Mouse (Mus musculus) ES-E14 (cell line): ENCODE measurements around the gene Ddx43. TPM values are rescaled to one million over a fixed set of nuclear protein-coding genes. Genes with fewer than 3 reads are reported as not detected.

Source experiments
- DNase-seq: peaks from one replicate; pipeline ENCODE4 v3.0.0-alpha.2; 2013; ENCODE audit warnings: low read depth, low spot score
- H3K27ac ChIP-seq: 2 replicates; pipeline ENCODE4 v1.5.1; 2012; ENCODE audit warnings: low read depth, mild to moderate bottlenecking, low read length, moderate library complexity, mixed read lengths; ENCODE audit not compliant: poor library complexity, insufficient read depth, severe bottlenecking
- H3K36me3 ChIP-seq: 2 replicates; pipeline ENCODE4 v1.6.1; 2012; ENCODE audit warnings: mild to moderate bottlenecking, low read length, moderate library complexity, mixed read lengths; ENCODE audit not compliant: control insufficient read depth, poor library complexity, insufficient read depth, severe bottlenecking
- H3K4me1 ChIP-seq, 2 experiments: fragments of 150-350 bp in 1 of 2; sonication (generic) in 1 of 2; 2 replicates each; pipeline ENCODE4 v1.6.1; 2012; ENCODE audit warnings: low read length in 2 of 2, mild to moderate bottlenecking in 1 of 2, mixed read lengths in 1 of 2; ENCODE audit not compliant: control insufficient read depth in 2 of 2, insufficient read depth in 2 of 2, poor library complexity in 1 of 2
- H3K4me3 ChIP-seq, 2 experiments: fragments of 150-350 bp in 1 of 2; sonication (generic) in 1 of 2; 2 replicates each; pipeline ENCODE4 v1.5.1; 2012; ENCODE audit warnings: low read length in 2 of 2, low read depth in 1 of 2, mild to moderate bottlenecking in 1 of 2, mixed read lengths in 1 of 2; ENCODE audit not compliant: insufficient read depth in 1 of 2, poor library complexity in 1 of 2, severe bottlenecking in 1 of 2
- H3K9ac ChIP-seq: 2 replicates; pipeline ENCODE4 v1.6.1; 2012; ENCODE audit warnings: low read depth, mild to moderate bottlenecking, low read length, mixed read lengths; ENCODE audit not compliant: poor library complexity, insufficient read depth, severe bottlenecking
- H3K9me3 ChIP-seq: fragments of 150-350 bp; sonication (generic); 2 replicates; pipeline ENCODE4 v1.6.1; 2012; ENCODE audit warnings: low read depth, mild to moderate bottlenecking, low read length; ENCODE audit not compliant: control insufficient read depth, insufficient read depth
- CHD2 ChIP-seq: IDR thresholded peaks from 2 replicates; pipeline ENCODE4 v1.6.1; 2014; ENCODE audit warnings: mild to moderate bottlenecking, low read depth, low read length, inconsistent platforms
- HCFC1 ChIP-seq: IDR thresholded peaks from 2 replicates; pipeline ENCODE4 v1.6.1; 2012; ENCODE audit warnings: low read length, inconsistent platforms, borderline replicate concordance; ENCODE audit not compliant: insufficient read depth
- MAFK ChIP-seq: IDR thresholded peaks from 2 replicates; pipeline ENCODE4 v1.6.1; 2014; ENCODE audit warnings: mild to moderate bottlenecking, low read depth, low read length, inconsistent platforms; ENCODE audit not compliant: insufficient read depth
- ZC3H11A ChIP-seq: IDR thresholded peaks from 2 replicates; pipeline ENCODE4 v1.6.1; 2012; ENCODE audit warnings: low read depth, mild to moderate bottlenecking, inconsistent platforms, low read length, borderline replicate concordance
- ZNF384 ChIP-seq: IDR thresholded peaks from 2 replicates; pipeline ENCODE4 v1.6.1; 2012; ENCODE audit warnings: low read depth, low read length, inconsistent platforms
- in situ Hi-C, 2 experiments: fragments of 600-800 bp; cut with MboI; formaldehyde crosslinking; loops; one replicate each; pipeline ENCODE4 v1.15.1; 2025; ENCODE audit warnings: low sequenced_read_pairs in 2 of 2, inconsistent platforms in 1 of 2; ENCODE audit not compliant: unreplicated experiment in 2 of 2
- total RNA-seq: library from RNA; depleted of rRNA; stranded (reverse); fragments of 300-350 nt; gene quantifications from 2 replicates; pipeline ENCODE4 v1.2.3, GENCODE M21; 2012; rRNA removed

The Ddx43 gene
- total RNA-seq, 1 experiment = 5.0 TPM

DNA sequence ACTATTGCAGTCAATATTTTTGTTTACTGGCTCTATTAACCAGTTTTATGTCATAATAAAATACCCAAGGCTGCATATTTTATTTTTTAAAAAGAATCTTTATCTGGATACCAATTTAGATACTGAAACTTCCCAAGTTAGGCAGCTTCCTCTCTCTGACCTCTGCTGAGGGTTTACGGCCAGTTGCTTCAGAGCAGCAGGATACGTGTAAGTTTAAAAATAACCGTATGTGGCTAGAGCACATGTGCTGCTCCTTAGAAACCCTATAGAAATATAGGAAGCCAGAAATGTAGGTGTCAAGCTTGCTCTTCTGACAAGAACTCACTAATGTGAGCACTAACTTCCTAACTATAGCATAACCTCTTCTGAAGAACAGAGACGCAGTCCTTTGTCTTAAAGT is 67.8 kb downstream of the Ddx43 start:
- Histone ChIP-seq H3K27ac (no peak overlapping the region), H3K4me3 (no peak overlapping the region), H3K9ac (no peak overlapping the region), H3K9me3 (no peaks in the 10 kb centered on the region), H3K4me1 (peaks cover 0 to 3% of the 10 kb centered on the region in 2 experiments; a peak in 1 of 4 replicates), H3K36me3 (peaks cover 29% of the 10 kb centered on the region)
- in situ Hi-C loops = no loop called here
- no peak for TF ChIP-seq ZC3H11A
- TF ChIP-seq HCFC1 = no peak
- no peak for TF ChIP-seq MAFK
- no peak for DNase-seq

DNA sequence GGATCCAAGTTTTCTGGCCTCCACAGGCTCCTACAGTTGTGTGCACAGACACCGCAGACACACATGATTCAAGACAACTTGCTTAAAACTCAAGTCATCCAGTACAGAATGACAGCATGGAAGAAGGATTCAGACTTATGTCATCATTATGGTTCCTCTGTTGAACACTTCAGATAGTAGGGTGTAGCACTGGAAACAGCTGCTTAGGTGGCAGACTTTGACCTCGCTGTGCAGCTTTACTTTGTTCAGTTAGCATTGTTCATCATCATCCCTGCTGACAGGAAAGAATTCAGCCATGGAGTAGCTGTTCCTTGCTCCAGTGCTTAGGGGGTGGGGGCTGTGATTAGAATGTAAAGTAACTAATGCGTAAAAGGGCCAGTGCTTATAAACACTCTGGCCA is 70.1 kb downstream of the Ddx43 start:
- Histone ChIP-seq H3K4me3 (no peak overlapping the region), H3K9me3 (no peaks in the 10 kb centered on the region), H3K9ac (no peak overlapping the region), H3K36me3 (peaks cover 27% of the 10 kb centered on the region), H3K27ac (no peak overlapping the region), H3K4me1 (peaks cover 0 to 3% of the 10 kb centered on the region in 2 experiments; a peak in 1 of 4 replicates)
- TF ChIP-seq HCFC1 (no peak), ZNF384 (no peak), CHD2 (no peak), MAFK (no peak), ZC3H11A (no peak)
- DNase-seq = no peak
- in situ Hi-C loops = no loop called here

Other genes starting within 250 kb of the Ddx43 start
- gene Gsta4, start 213.0 kb upstream of the Ddx43 start, total RNA-seq = 265 and 309 TPM in 2 replicates
- not detected in 2 replicates for gene Gsta1, start 165.1 kb upstream of the Ddx43 start, total RNA-seq
- not detected in 2 replicates for gene Gm3776, start 138.6 kb upstream of the Ddx43 start, total RNA-seq
- gene Gm10639, start 105.9 kb upstream of the Ddx43 start, total RNA-seq = not detected in 2 replicates
- gene Omt2a, start 81.0 kb upstream of the Ddx43 start, total RNA-seq = 0.31 TPM in 1 of 2 replicates, not detected in the other
- gene Omt2b, start 68.2 kb upstream of the Ddx43 start, total RNA-seq = not detected in 2 replicates
- gene Gsta2, start 40.0 kb upstream of the Ddx43 start, total RNA-seq = not detected in 2 replicates
- gene Dppa5a, start 27.6 kb upstream of the Ddx43 start, total RNA-seq = 2,580 and 3,190 TPM in 2 replicates
- 31.2 and 35.3 TPM in 2 replicates for gene Ooep, start 17.1 kb upstream of the Ddx43 start, total RNA-seq
- 0.90 and 1.7 TPM in 2 replicates for gene Cgas, start 47.5 kb downstream of the Ddx43 start, total RNA-seq
- 31.3 and 44.8 TPM in 2 replicates for gene Mto1, start 52.4 kb downstream of the Ddx43 start, total RNA-seq
- gene Gm17324, start 53.0 kb downstream of the Ddx43 start, total RNA-seq = 0.45 and 1.6 TPM in 2 replicates
- 10,022 and 10,869 TPM in 2 replicates for gene Eef1a1, start 93.4 kb downstream of the Ddx43 start, total RNA-seq
- gene Slc17a5, start 192.3 kb downstream of the Ddx43 start, total RNA-seq = 7.6 and 10.0 TPM in 2 replicates
- gene Cd109, start 219.8 kb downstream of the Ddx43 start, total RNA-seq = 6.4 and 7.3 TPM in 2 replicates